In the genomic region with DNA sequence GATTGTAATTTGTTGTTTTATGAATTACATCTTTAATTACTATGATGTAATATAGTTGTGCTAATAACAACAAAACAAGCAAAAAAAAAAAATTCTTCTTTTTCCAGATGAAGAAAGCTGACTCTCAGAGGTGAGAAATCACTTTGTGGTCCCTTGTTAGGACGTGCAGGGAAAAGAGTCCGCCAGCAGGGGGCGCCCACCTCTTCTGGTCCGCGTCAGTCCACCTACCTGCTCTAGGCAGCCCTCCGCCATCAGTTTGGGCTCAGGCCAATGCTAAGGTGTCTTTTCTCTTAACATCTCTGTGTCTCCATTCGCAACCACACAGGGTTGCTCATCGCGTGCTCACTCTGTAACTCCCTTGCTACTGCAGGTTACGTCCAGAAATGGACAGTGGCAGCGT, we compare ENCODE assay signal across 8 mouse cellular contexts. TPM values are rescaled to one million over a fixed set of nuclear protein-coding genes. Genes with fewer than 3 reads are reported as not detected.
DNase-seq lines count a peak whose midpoint lies in the region; ATAC-seq and TF ChIP-seq lines count a peak whose summit lies in the region.

No protein-coding gene starts in this region.

- peak; percentile 90 for TF ChIP-seq CTCF in midbrain, postnatal 0 days (IDR thresholded peaks at IDR 0.05)

- no peak overlapping the region for H3K4me2 ChIP-seq in intestine, embryonic 16.5 days (ENCODE audit: low read depth, low read length)
- no peak overlapping the region for H3K4me2 ChIP-seq in midbrain, postnatal 0 days (ENCODE audit: low read depth, low read length, poor library complexity, severe bottlenecking)

- peaks cover 3% of the 10 kb centered on the region; the same call in 1 of the 2 replicates for H3K27me3 ChIP-seq in intestine, embryonic 16.5 days (replicated peaks; ENCODE audit: control insufficient read depth, insufficient read depth, low read length)
- peaks cover 20% of the 10 kb centered on the region; the same call in 1 of the 2 replicates for H3K27me3 ChIP-seq in limb, embryonic 10.5 days (ENCODE audit: low read depth, poor library complexity, severe bottlenecking)
- H3K27me3 ChIP-seq in midbrain, postnatal 0 days (ENCODE audit: insufficient read depth, low read length): 0 out of 2 replicates have a peak, but pooled peaks cover 9% of the 10 kb centered on the region

- H3K4me1 ChIP-seq in intestine, embryonic 16.5 days (ENCODE audit: control insufficient read depth, insufficient read depth, low read length): 0 out of 2 replicates have a peak, but pooled peaks cover 12% of the 10 kb centered on the region
- H3K4me1 ChIP-seq in limb, embryonic 10.5 days: peaks cover 13% of the 10 kb centered on the region
- H3K4me1 ChIP-seq in midbrain, postnatal 0 days (ENCODE audit: insufficient read depth, low read length): no peaks in the 10 kb centered on the region

- 0 out of 2 replicates have a peak, but pooled peaks have one; percentile 50 for ATAC-seq in intestine, embryonic 16.5 days
- ATAC-seq in midbrain, postnatal 0 days (ENCODE audit: low FRiP score): 0 out of 2 replicates have a peak, but pooled peaks have one; percentile 41

- no peaks in the 10 kb centered on the region for H3K9me3 ChIP-seq in intestine, embryonic 16.5 days (ENCODE audit: control insufficient read depth, low read length)
- no peaks in the 10 kb centered on the region for H3K9me3 ChIP-seq in limb, embryonic 10.5 days (replicated peaks)
- H3K9me3 ChIP-seq in midbrain, postnatal 0 days (ENCODE audit: low read length): no peaks in the 10 kb centered on the region

- no peaks in the 10 kb centered on the region for H3K36me3 ChIP-seq in intestine, embryonic 16.5 days (ENCODE audit: control insufficient read depth, insufficient read depth, low read length)
- H3K36me3 ChIP-seq in limb, embryonic 10.5 days: no peaks in the 10 kb centered on the region
- no peaks in the 10 kb centered on the region for H3K36me3 ChIP-seq in midbrain, postnatal 0 days (ENCODE audit: insufficient read depth, low read length)

- no peak overlapping the region for H3K9ac ChIP-seq in intestine, embryonic 16.5 days (ENCODE audit: low read depth, low read length)
- no peak overlapping the region for H3K9ac ChIP-seq in midbrain, postnatal 0 days (replicated peaks; ENCODE audit: low read length, poor library complexity, severe bottlenecking)

- WGBS in intestine, embryonic 16.5 days: 18% methylated on average over 11 of the region's 11 CpGs
- 16% methylated on average over 11 of the region's 11 CpGs for WGBS in limb, embryonic 10.5 days
- 18% methylated on average over 11 of the region's 11 CpGs for WGBS in midbrain, postnatal 0 days

- no peak overlapping the region for H3K27ac ChIP-seq in intestine, embryonic 16.5 days (ENCODE audit: low read length)
- no peak overlapping the region for H3K27ac ChIP-seq in limb, embryonic 10.5 days
- no peak overlapping the region for H3K27ac ChIP-seq in midbrain, postnatal 0 days (ENCODE audit: low read depth, low read length)

- peak; percentile 82 for DNase-seq in layer of hippocampus, adult 11-12 months (ENCODE audit: low spot score)
- no peak for DNase-seq in layer of hippocampus, adult 9-10 months (ENCODE audit: low spot score)
- peak; percentile 92 to 95 for DNase-seq in cerebellum, postnatal 14 days
- DNase-seq in gastrocnemius, postnatal 10 days: peak; percentile 86
- peak; percentile 95 for DNase-seq in limb, embryonic 10.5 days (ENCODE audit: low spot score)
- peak; percentile 78 for DNase-seq in midbrain, postnatal 0 days (ENCODE audit: low spot score)
- peak; percentile 54 to 88 for DNase-seq in spleen, postnatal 4 days (ENCODE audit: low spot score in 2 of 2)

- H3K4me3 ChIP-seq in intestine, embryonic 16.5 days (ENCODE audit: low read length): no peak overlapping the region
- no peak overlapping the region for H3K4me3 ChIP-seq in limb, embryonic 10.5 days
- H3K4me3 ChIP-seq in midbrain, postnatal 0 days (ENCODE audit: low read depth, low read length): no peak overlapping the region

RNA-seq across cellular contexts. Expression of a gene that starts 5.9 kb away (rescaled TPM):
- 1 to 10 TPM; 6.0 to 6.1 TPM for total RNA-seq in gastrocnemius, postnatal 10 days (2021)
- 4.2 and 5.1 TPM in 2 replicates for polyA plus RNA-seq in intestine, embryonic 16.5 days (2015; fragmentation: Nextera tagmentation; extraction: Ambion mirVana)
- polyA plus RNA-seq in limb, embryonic 10.5 days (2016; fragmentation: Nextera tagmentation; extraction: Ambion mirVana): 17.5 and 23.0 TPM in 2 replicates
- total RNA-seq in midbrain, postnatal 0 days (2014; rRNA removed): 12.8 and 14.4 TPM in 2 replicates
- 3.2 and 3.9 TPM in 2 replicates for polyA plus RNA-seq in midbrain, postnatal 0 days (2015; fragmentation: Nextera tagmentation; extraction: Ambion mirVana)
